In genomic region chr7:136501855-136502847, GRCm38 (mm10) we compare ENCODE assay signal across 7 mouse cellular contexts.
A peak's percentile ranks its signal among the peaks of the same experiment; 100 is the strongest.
DNase-seq lines count a peak whose midpoint lies in the region; ATAC-seq lines count a peak whose summit lies in the region.

No protein-coding gene starts in this region.

- peaks cover 11% of the 10 kb centered on the region for H3K4me1 ChIP-seq in heart, embryonic 11.5 days (ENCODE audit: control insufficient read depth, insufficient read depth, low read length)
- H3K4me1 ChIP-seq in kidney, embryonic 14.5 days (ENCODE audit: control insufficient read depth, insufficient read depth, low read length), result peaks cover 12% of the 10 kb centered on the region
- peaks cover 41% of the 10 kb centered on the region for H3K4me1 ChIP-seq in forebrain, embryonic 15.5 days

- no peaks in the 10 kb centered on the region for H3K9me3 ChIP-seq in heart, embryonic 11.5 days (replicated peaks; ENCODE audit: control insufficient read depth, low read length)
- no peaks in the 10 kb centered on the region for H3K9me3 ChIP-seq in kidney, embryonic 14.5 days (ENCODE audit: control insufficient read depth, low read length)
- no peaks in the 10 kb centered on the region for H3K9me3 ChIP-seq in forebrain, embryonic 15.5 days

- ATAC-seq in heart, embryonic 11.5 days (replicated peaks; ENCODE audit: insufficient number of reproducible peaks, low FRiP score, low TSS enrichment), result peak; percentile 68
- peak; percentile 88 for ATAC-seq in kidney, embryonic 14.5 days (ENCODE audit: low FRiP score, low TSS enrichment)
- ATAC-seq in forebrain, embryonic 15.5 days (replicated peaks), result no peak

- peak; percentile 62 for DNase-seq in embryo, embryonic 9.5 days (ENCODE audit: extremely low spot score)
- DNase-seq in lung, postnatal 36 days, result peak; percentile 6
- no peak for DNase-seq in thymus, postnatal 4 days
- no peak for DNase-seq in right cerebral cortex, adult 18-20 months

- peak overlapping the region; percentile 30 for H3K4me2 ChIP-seq in heart, embryonic 11.5 days
- H3K4me2 ChIP-seq in kidney, embryonic 14.5 days (replicated peaks; ENCODE audit: low read depth, low read length), result peak overlapping the region; percentile 35
- H3K4me2 ChIP-seq in forebrain, embryonic 15.5 days (replicated peaks), result no peak overlapping the region

- no peaks in the 10 kb centered on the region for H3K36me3 ChIP-seq in heart, embryonic 11.5 days (ENCODE audit: control insufficient read depth, insufficient read depth, low read length)
- no peaks in the 10 kb centered on the region for H3K36me3 ChIP-seq in kidney, embryonic 14.5 days (ENCODE audit: control insufficient read depth, insufficient read depth, low read length)
- H3K36me3 ChIP-seq in forebrain, embryonic 15.5 days, result no peaks in the 10 kb centered on the region

- 48% methylated on average over 32 of the region's 32 CpGs for WGBS in heart, embryonic 11.5 days (ENCODE audit: insufficient replicate concordance)
- WGBS in kidney, embryonic 14.5 days, result 21% methylated on average over 32 of the region's 32 CpGs
- WGBS in forebrain, embryonic 15.5 days, result 67% methylated on average over 32 of the region's 32 CpGs

- no peak overlapping the region for H3K9ac ChIP-seq in heart, embryonic 11.5 days (ENCODE audit: low read depth, low read length)
- no peak overlapping the region for H3K9ac ChIP-seq in kidney, embryonic 14.5 days (ENCODE audit: low read depth, low read length)
- no peak overlapping the region for H3K9ac ChIP-seq in forebrain, embryonic 15.5 days (replicated peaks)

- peaks cover 12% of the 10 kb centered on the region for H3K27me3 ChIP-seq in heart, embryonic 11.5 days (ENCODE audit: control insufficient read depth, insufficient read depth, low read length)
- peaks cover 6% of the 10 kb centered on the region; the same call in 1 of the 2 replicates for H3K27me3 ChIP-seq in kidney, embryonic 14.5 days (ENCODE audit: control insufficient read depth, insufficient read depth, low read length)
- peaks cover 22% of the 10 kb centered on the region for H3K27me3 ChIP-seq in forebrain, embryonic 15.5 days

- H3K4me3 ChIP-seq in heart, embryonic 11.5 days (ENCODE audit: low read depth, low read length), result no peak overlapping the region
- no peak overlapping the region for H3K4me3 ChIP-seq in kidney, embryonic 14.5 days (ENCODE audit: low read length)
- no peak overlapping the region for H3K4me3 ChIP-seq in forebrain, embryonic 15.5 days

- no peak overlapping the region for H3K27ac ChIP-seq in heart, embryonic 11.5 days (ENCODE audit: low read depth, low read length)
- peak overlapping the region; percentile 37 for H3K27ac ChIP-seq in kidney, embryonic 14.5 days (ENCODE audit: low read depth, low read length)
- no peak overlapping the region for H3K27ac ChIP-seq in forebrain, embryonic 15.5 days (replicated peaks)

Comparison
In these comparisons a context has a peak if more than half of its experiments do, and no peak if none do; other contexts are left out.
1. DNase-seq: peak in embryo, embryonic 9.5 days (single experiment) and lung, postnatal 36 days (single experiment); none in thymus, postnatal 4 days (single experiment) and right cerebral cortex, adult 18-20 months (single experiment).